Mouse (Mus musculus) brown adipose tissue, adult 24 weeks (tissue): Measurements from ENCODE around the gene AY761185. TPM values are rescaled to one million over a fixed set of nuclear protein-coding genes. Genes with fewer than 3 reads are reported as not detected.
"Not testable (repeated sequence)": the region's sequence is repeated elsewhere in the genome, so short reads cannot be mapped to it uniquely, and the experiment has no call there.

ENCODE experiments used
- H3K27ac ChIP-seq: fragments of 200-500 bp; replicated peaks from 2 replicates; pipeline ENCODE4 v1.5.1; 2012; ENCODE audit warnings: low read depth, mild to moderate bottlenecking, low read length
- H3K4me1 ChIP-seq: fragments of 200-500 bp; 2 replicates; pipeline ENCODE4 v1.6.1; 2012; ENCODE audit warnings: low read length, mixed read lengths; ENCODE audit not compliant: control insufficient read depth, insufficient read depth, insufficient read length
- H3K4me3 ChIP-seq: fragments of 200-500 bp; 2 replicates; pipeline ENCODE4 v1.5.1; 2012; ENCODE audit warnings: low read depth, mild to moderate bottlenecking, low read length, moderate library complexity; ENCODE audit not compliant: insufficient read depth
- polyA plus RNA-seq: library from polyadenylated mRNA; stranded (reverse); fragments of >200 nt; gene quantifications from 2 replicates; pipeline ENCODE4 v1.2.4, GENCODE M21; 2012; ENCODE audit not compliant: missing spikeins, insufficient read depth, insufficient read length

The AY761185 gene
- polyA plus RNA-seq: not detected in 2 replicates

DNA sequence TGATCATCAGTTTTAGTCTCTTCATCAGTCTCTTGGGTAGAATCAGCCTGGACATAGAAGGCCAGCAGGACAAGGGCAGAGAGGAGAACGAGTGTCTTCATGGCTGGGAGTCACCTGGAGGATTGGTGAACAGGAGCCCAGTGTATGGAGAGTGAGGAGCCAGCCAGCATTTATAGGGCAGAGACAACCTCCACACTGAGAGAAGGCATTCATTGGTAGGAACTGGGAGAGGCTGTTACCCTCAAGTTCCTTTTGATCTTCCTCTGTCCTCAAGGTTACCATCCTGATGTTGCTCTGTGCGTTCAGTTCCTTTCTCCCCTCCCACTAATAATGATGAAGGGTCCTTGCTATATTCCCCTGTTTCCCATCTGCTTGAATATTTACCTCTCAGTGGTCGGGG is at the start of gene AY761185:
TSS of gene AY761185 (minus strand) at position 101 of the 400 bp plus-strand sequence.
- H3K4me3 ChIP-seq: no peak within 1 kb of the TSS
- H3K27ac ChIP-seq: no peak within 1 kb of the TSS
- H3K4me1 ChIP-seq: no peaks in the 10 kb centered on the region

- not testable (repeated sequence) for H3K4me3 ChIP-seq, H3K4me1 ChIP-seq, H3K27ac ChIP-seq
Measured at GRCm38 (mm10) chr8:20994042-20994441, 49.5 kb upstream of the AY761185 start.

- Histone ChIP-seq H3K27ac (no peak overlapping the region), H3K4me1 (no peaks in the 10 kb centered on the region), H3K4me3 (no peak overlapping the region)
Measured at GRCm38 (mm10) chr8:20979846-20980245, 35.3 kb upstream of the AY761185 start.

GRCm38 (mm10) chr8:20964531-20964930 is 20.0 kb upstream of the AY761185 start:
- H3K27ac ChIP-seq: no peak overlapping the region
- H3K4me1 ChIP-seq: no peaks in the 10 kb centered on the region
- H3K4me3 ChIP-seq: no peak overlapping the region

DNA sequence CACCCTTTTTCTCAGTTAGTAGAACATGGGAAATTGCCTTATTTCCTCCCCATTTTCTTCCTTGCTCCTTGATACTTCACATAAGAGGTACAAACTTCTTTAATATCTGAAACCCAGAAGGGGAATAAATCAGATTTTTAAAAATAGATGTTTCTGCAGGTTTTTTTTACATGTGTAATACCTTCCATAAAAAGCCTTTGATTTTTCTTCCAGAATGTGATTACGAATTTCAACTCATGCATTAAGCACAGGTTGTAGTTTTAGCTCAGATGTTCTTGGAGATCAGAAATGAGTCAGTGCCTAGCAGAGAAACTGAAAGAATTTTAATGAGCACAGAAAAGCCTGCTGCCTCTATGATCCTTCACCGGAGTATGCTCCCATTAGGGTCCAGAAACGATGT is 22.5 kb downstream of the AY761185 start, which contains the start of gene Gm6040:
TSS of gene Gm6040 (minus strand) at position 101 of the 400 bp plus-strand sequence.
- Histone ChIP-seq H3K27ac (no peak within 1 kb of the TSS), H3K4me1 (no peaks in the 10 kb centered on the region), H3K4me3 (no peak within 1 kb of the TSS)

- Histone ChIP-seq H3K4me1 (no peaks in the 10 kb centered on the region), H3K4me3 (no peak overlapping the region), H3K27ac (no peak overlapping the region)
Measured at GRCm38 (mm10) chr8:20912288-20912687, 32.2 kb downstream of the AY761185 start.

GRCm38 (mm10) chr8:20908256-20908655 is 36.3 kb downstream of the AY761185 start:
- no peak overlapping the region for H3K27ac ChIP-seq
- H3K4me3 ChIP-seq: no peak overlapping the region
- no peaks in the 10 kb centered on the region for H3K4me1 ChIP-seq

- H3K4me1 ChIP-seq: no peaks in the 10 kb centered on the region
- H3K4me3 ChIP-seq: no peak overlapping the region
- H3K27ac ChIP-seq: no peak overlapping the region
Measured at GRCm38 (mm10) chr8:20907119-20907518, 37.4 kb downstream of the AY761185 start.

DNA sequence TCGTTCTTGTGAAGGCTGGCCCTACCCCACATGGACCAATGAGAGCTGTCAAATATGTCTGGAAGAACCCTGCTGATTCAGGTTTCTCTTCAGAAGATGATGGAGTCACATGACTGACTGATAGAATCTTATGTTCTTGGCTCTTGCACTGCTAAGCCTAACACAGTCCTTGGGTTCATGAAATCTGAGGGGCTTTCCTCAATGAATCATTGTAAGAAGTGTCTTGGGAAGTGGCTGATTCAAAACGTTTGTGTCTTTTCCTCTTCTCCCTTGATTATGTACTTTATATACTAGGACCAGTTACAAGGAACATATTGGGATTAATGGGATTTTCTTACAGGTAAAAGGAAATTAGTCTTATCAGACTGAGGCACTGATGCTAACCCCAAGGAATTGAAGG is 42.0 kb downstream of the AY761185 start, which contains the start of gene Gm15056:
TSS of gene Gm15056 (minus strand) at position 101 of the 400 bp plus-strand sequence.
- Histone ChIP-seq H3K4me3 (no peak within 1 kb of the TSS), H3K4me1 (no peaks in the 10 kb centered on the region), H3K27ac (no peak within 1 kb of the TSS)

Other genes with a start within 250 kb of the AY761185 start
- not detected in 2 replicates for gene Defb33, start 52.0 kb downstream of the AY761185 start, polyA plus RNA-seq
- gene Gm15056, start 42.1 kb downstream of the AY761185 start, polyA plus RNA-seq: not detected in 2 replicates
- not detected in 2 replicates for gene Gm6040, start 22.6 kb downstream of the AY761185 start, polyA plus RNA-seq
- gene Defa21, start 80.8 kb upstream of the AY761185 start, polyA plus RNA-seq: not detected in 2 replicates
- not detected in 2 replicates for gene Defa23, start 110.3 kb upstream of the AY761185 start, polyA plus RNA-seq
- gene Defa35, start 120.3 kb upstream of the AY761185 start, polyA plus RNA-seq: not detected in 2 replicates
- not detected in 2 replicates for gene Defa25, start 139.7 kb upstream of the AY761185 start, polyA plus RNA-seq
- not detected in 2 replicates for gene Gm14851, start 151.3 kb upstream of the AY761185 start, polyA plus RNA-seq
- gene Defa30, start 189.9 kb upstream of the AY761185 start, polyA plus RNA-seq: not detected in 2 replicates
- not detected in 2 replicates for gene Defa22, start 217.6 kb upstream of the AY761185 start, polyA plus RNA-seq
- gene Defa31, start 246.9 kb upstream of the AY761185 start, polyA plus RNA-seq: not detected in 2 replicates